Comparison of ENCODE assay signal across 8 mouse cellular contexts in the genomic region with DNA sequence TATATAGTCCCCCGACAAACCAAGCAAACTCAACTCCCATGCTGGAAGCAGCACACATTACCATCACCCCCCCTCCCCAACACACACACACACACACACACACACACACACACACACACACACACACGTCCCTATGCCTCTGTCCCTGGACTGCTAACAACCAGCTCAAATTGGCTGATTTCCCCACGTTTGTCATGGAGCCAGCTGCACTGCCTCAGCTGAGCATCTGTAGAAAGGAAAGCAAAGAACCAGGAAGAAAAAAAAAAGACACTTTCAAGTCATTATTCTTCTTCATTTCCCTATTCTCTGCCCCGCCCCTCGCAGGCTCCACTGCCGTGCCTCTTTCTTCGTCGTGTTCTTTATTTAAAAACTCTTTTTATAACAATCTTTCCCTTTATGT.
DNase-seq lines count a peak whose midpoint lies in the region; ATAC-seq and TF ChIP-seq lines count a peak whose summit lies in the region.

No protein-coding gene starts in this region.

- H3K27me3 ChIP-seq in limb, embryonic 14.5 days (ENCODE audit: control insufficient read depth, insufficient read depth, low read length): no peaks in the 10 kb centered on the region
- no peaks in the 10 kb centered on the region for H3K27me3 ChIP-seq in limb, embryonic 10.5 days (ENCODE audit: low read depth, poor library complexity, severe bottlenecking)
- no peaks in the 10 kb centered on the region for H3K27me3 ChIP-seq in midbrain, postnatal 0 days (ENCODE audit: insufficient read depth, low read length)

- WGBS in limb, embryonic 14.5 days: 58% methylated on average over 8 of the region's 8 CpGs
- 78% methylated on average over 8 of the region's 8 CpGs for WGBS in limb, embryonic 10.5 days
- WGBS in midbrain, postnatal 0 days: 41% methylated on average over 7 of the region's 8 CpGs

- no peak overlapping the region for H3K4me3 ChIP-seq in limb, embryonic 14.5 days (replicated peaks; ENCODE audit: low read length)
- no peak overlapping the region for H3K4me3 ChIP-seq in limb, embryonic 10.5 days
- H3K4me3 ChIP-seq in midbrain, postnatal 0 days (ENCODE audit: low read depth, low read length): no peak overlapping the region

- H3K9me3 ChIP-seq in limb, embryonic 14.5 days (ENCODE audit: control insufficient read depth, low read length): no peaks in the 10 kb centered on the region
- no peaks in the 10 kb centered on the region for H3K9me3 ChIP-seq in limb, embryonic 10.5 days (replicated peaks)
- H3K9me3 ChIP-seq in midbrain, postnatal 0 days (ENCODE audit: low read length): no peaks in the 10 kb centered on the region

- no peak overlapping the region for H3K27ac ChIP-seq in limb, embryonic 14.5 days (replicated peaks; ENCODE audit: low read depth, low read length)
- H3K27ac ChIP-seq in limb, embryonic 10.5 days: no peak overlapping the region
- no peak overlapping the region for H3K27ac ChIP-seq in midbrain, postnatal 0 days (ENCODE audit: low read depth, low read length)

- TF ChIP-seq CTCF in midbrain, postnatal 0 days (IDR thresholded peaks at IDR 0.05): no peak

- no peaks in the 10 kb centered on the region for H3K36me3 ChIP-seq in limb, embryonic 14.5 days (ENCODE audit: control insufficient read depth, insufficient read depth, low read length)
- H3K36me3 ChIP-seq in limb, embryonic 10.5 days: no peaks in the 10 kb centered on the region
- H3K36me3 ChIP-seq in midbrain, postnatal 0 days (ENCODE audit: insufficient read depth, low read length): no peaks in the 10 kb centered on the region

- H3K9ac ChIP-seq in limb, embryonic 14.5 days (ENCODE audit: low read depth, low read length, severe bottlenecking): no peak overlapping the region
- no peak overlapping the region for H3K9ac ChIP-seq in midbrain, postnatal 0 days (replicated peaks; ENCODE audit: low read length, poor library complexity, severe bottlenecking)

- no peak overlapping the region for H3K4me2 ChIP-seq in limb, embryonic 14.5 days (replicated peaks; ENCODE audit: low read depth, low read length, severe bottlenecking)
- no peak overlapping the region for H3K4me2 ChIP-seq in midbrain, postnatal 0 days (ENCODE audit: low read depth, low read length, poor library complexity, severe bottlenecking)

- no peak for TF ChIP-seq POLR2A in limb, embryonic 14.5 days (IDR thresholded peaks at IDR 0.05; ENCODE audit: borderline replicate concordance, extremely low read depth, insufficient read depth, insufficient read length)

- H3K4me1 ChIP-seq in limb, embryonic 14.5 days (ENCODE audit: control insufficient read depth, insufficient read depth, low read length): no peaks in the 10 kb centered on the region; the same call in 1 of the 2 replicates
- peaks cover 24% of the 10 kb centered on the region for H3K4me1 ChIP-seq in limb, embryonic 10.5 days
- no peaks in the 10 kb centered on the region for H3K4me1 ChIP-seq in midbrain, postnatal 0 days (ENCODE audit: insufficient read depth, low read length)

- ATAC-seq in limb, embryonic 14.5 days (ENCODE audit: low FRiP score, low read depth): 0 out of 2 replicates have a peak, but pooled peaks have one; percentile 44
- ATAC-seq in midbrain, postnatal 0 days (ENCODE audit: low FRiP score): no peak
- ATAC-seq in erythroid progenitor cell, adult 5-6 weeks (replicated peaks; ENCODE audit: low FRiP score, poor library complexity, severe bottlenecking): no peak

- peak; percentile 75 for DNase-seq in limb, embryonic 14.5 days (ENCODE audit: low spot score)
- no peak for DNase-seq in limb, embryonic 10.5 days (ENCODE audit: low spot score)
- peak; percentile 47 for DNase-seq in brain, embryonic 18.5 days (ENCODE audit: low read depth, low spot score)
- peak; percentile 55 to 84 for DNase-seq in gastrocnemius, postnatal 4 days (ENCODE audit: low spot score in 2 of 2)
- DNase-seq in kidney, postnatal 10 days: peak; percentile 89
- DNase-seq in midbrain, postnatal 0 days (ENCODE audit: low spot score): peak; percentile 79
- DNase-seq in urinary bladder, postnatal 36 days (ENCODE audit: low spot score in 2 of 2): peak; percentile 30 to 58
